Mouse (Mus musculus): ENCODE results near the gene Hist1h2bh. TPM values are rescaled to one million over a fixed set of nuclear protein-coding genes. Genes with fewer than 3 reads are reported as not detected.

The Hist1h2bh gene
- polyA plus RNA-seq, 1 experiment from 2014 or later = 0.94 TPM

DNA sequence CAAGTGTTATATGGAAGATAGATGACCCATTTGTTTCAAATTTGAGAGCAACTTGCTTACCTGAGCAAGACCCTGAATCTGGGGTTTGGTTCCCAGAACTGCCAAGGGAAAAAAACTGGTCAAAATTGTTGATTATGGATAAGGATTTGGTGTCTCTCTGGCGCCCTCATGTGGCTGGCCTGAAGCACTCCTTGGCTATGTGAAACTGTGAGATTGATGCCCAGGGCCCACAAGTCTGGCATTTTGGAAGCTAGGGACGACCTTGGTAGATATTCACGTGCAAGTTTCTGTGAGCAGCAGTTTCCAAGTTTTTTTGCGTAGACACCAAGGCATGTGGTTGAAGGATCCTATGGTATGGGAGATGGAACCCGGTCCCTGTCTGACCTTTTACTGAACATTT is 18.5 kb downstream of the Hist1h2bh start:
- H3K27me3 ChIP-seq (replicated peaks; ENCODE audit: control insufficient read depth, insufficient read depth, low read length) = no peaks in the 10 kb centered on the region
- H3K4me1 ChIP-seq (ENCODE audit: control insufficient read depth, insufficient read depth, low read length) = 0 out of 2 replicates have a peak, but pooled peaks cover 5% of the 10 kb centered on the region
- H3K4me3 ChIP-seq (ENCODE audit: low read length) = no peak overlapping the region
- no peak overlapping the region for H3K4me2 ChIP-seq (ENCODE audit: low read depth, low read length)
- H3K9ac ChIP-seq (ENCODE audit: low read depth, low read length) = no peak overlapping the region
- 12% methylated on average over 5 of the region's 5 CpGs for WGBS
- H3K27ac ChIP-seq (ENCODE audit: low read length) = no peak overlapping the region
- peak; percentile 13; the same call in 1 of the 2 replicates for ATAC-seq
- H3K36me3 ChIP-seq (ENCODE audit: control insufficient read depth, insufficient read depth, low read length) = no peaks in the 10 kb centered on the region
- H3K9me3 ChIP-seq (ENCODE audit: control insufficient read depth, low read length) = no peaks in the 10 kb centered on the region

DNA sequence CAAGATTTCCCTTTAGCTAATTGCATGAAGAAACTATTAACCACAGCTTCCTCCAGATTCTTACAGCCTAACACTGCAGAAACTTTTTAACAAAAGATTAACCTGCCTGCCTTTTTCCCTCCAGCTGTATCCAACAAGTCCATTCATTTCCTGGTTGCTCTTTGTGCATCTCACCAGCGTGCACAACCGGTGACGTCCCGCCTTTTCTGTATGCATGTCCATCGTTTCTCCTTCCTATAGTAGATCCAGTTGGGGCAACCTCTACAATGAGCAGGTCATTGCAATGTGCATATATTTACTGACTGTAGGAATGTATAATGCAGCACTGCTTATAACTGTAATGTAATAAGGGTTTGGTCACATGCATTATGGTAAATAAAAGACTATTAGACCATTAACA is 19.2 kb downstream of the Hist1h2bh start:
- H3K4me3 ChIP-seq (ENCODE audit: low read length) = no peak overlapping the region
- no peak overlapping the region for H3K4me2 ChIP-seq (ENCODE audit: low read depth, low read length)
- no peaks in the 10 kb centered on the region for H3K27me3 ChIP-seq (replicated peaks; ENCODE audit: control insufficient read depth, insufficient read depth, low read length)
- no peak overlapping the region for H3K27ac ChIP-seq (ENCODE audit: low read length)
- 0 out of 2 replicates have a peak, but pooled peaks cover 3% of the 10 kb centered on the region for H3K4me1 ChIP-seq (ENCODE audit: control insufficient read depth, insufficient read depth, low read length)
- WGBS = 42% methylated on average over 5 of the region's 5 CpGs
- no peaks in the 10 kb centered on the region for H3K36me3 ChIP-seq (ENCODE audit: control insufficient read depth, insufficient read depth, low read length)
- no peak overlapping the region for H3K9ac ChIP-seq (ENCODE audit: low read depth, low read length)
- no peaks in the 10 kb centered on the region for H3K9me3 ChIP-seq (ENCODE audit: control insufficient read depth, low read length)
- ATAC-seq = no peak

DNA sequence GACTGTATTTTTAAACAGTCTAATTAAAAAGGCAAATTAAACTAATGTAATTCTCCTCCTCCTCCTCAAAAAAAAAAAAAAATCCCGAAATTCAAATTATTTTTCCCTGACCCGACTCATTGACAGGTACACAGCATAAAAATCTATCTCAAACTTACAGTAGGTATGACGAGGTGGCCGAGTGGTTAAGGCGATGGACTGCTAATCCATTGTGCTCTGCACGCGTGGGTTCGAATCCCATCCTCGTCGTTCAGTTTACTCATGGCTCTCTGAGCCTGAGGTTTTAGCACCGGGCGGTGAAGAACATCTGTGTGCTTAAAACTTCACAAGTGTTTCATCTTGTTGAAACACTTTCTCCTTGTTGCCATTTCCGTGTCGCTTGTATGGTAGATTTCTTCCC is 21.5 kb downstream of the Hist1h2bh start:
- H3K36me3 ChIP-seq (ENCODE audit: control insufficient read depth, insufficient read depth, low read length) = no peaks in the 10 kb centered on the region
- H3K4me3 ChIP-seq (ENCODE audit: low read length) = no peak overlapping the region
- 2% methylated on average over 14 of the region's 14 CpGs for WGBS
- H3K4me2 ChIP-seq (ENCODE audit: low read depth, low read length) = peak overlapping the region; percentile 35; the same call in 1 of the 2 replicates
- H3K4me1 ChIP-seq (ENCODE audit: control insufficient read depth, insufficient read depth, low read length) = 0 out of 2 replicates have a peak, but pooled peaks cover 3% of the 10 kb centered on the region
- H3K27ac ChIP-seq (ENCODE audit: low read length) = no peak overlapping the region
- no peak overlapping the region for H3K9ac ChIP-seq (ENCODE audit: low read depth, low read length)
- no peak for ATAC-seq
- no peaks in the 10 kb centered on the region for H3K27me3 ChIP-seq (replicated peaks; ENCODE audit: control insufficient read depth, insufficient read depth, low read length)
- no peaks in the 10 kb centered on the region for H3K9me3 ChIP-seq (ENCODE audit: control insufficient read depth, low read length)

DNA sequence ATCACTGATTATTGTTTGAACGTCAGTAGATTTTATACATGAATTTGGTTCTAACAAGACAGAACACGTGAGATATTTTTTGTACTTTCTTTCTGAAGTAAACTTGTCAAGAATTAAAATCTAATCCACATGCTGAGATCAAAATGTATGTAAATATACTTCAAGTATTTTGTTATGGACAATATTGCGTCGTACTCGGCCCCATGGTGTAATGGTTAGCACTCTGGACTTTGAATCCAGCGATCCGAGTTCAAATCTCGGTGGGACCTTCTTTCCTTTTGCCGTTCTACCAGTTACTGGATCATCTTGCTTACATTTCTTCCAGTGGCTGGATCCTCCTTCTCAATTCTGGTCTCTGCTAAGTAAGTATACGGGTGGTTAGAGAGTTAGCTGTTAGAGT is 23.8 kb downstream of the Hist1h2bh start:
- WGBS = under 1% methylated on average over 10 of the region's 10 CpGs
- peak overlapping the region; percentile 64 for H3K4me2 ChIP-seq (ENCODE audit: low read depth, low read length)
- H3K27me3 ChIP-seq (replicated peaks; ENCODE audit: control insufficient read depth, insufficient read depth, low read length) = no peaks in the 10 kb centered on the region
- no peaks in the 10 kb centered on the region for H3K36me3 ChIP-seq (ENCODE audit: control insufficient read depth, insufficient read depth, low read length)
- H3K4me3 ChIP-seq (ENCODE audit: low read length) = peak overlapping the region; percentile 49
- 0 out of 2 replicates have a peak, but pooled peaks cover 5% of the 10 kb centered on the region for H3K4me1 ChIP-seq (ENCODE audit: control insufficient read depth, insufficient read depth, low read length)
- peak; percentile 34 for ATAC-seq
- peak overlapping the region; percentile 65 for H3K27ac ChIP-seq (ENCODE audit: low read length)
- H3K9ac ChIP-seq (ENCODE audit: low read depth, low read length) = no peak overlapping the region
- H3K9me3 ChIP-seq (ENCODE audit: control insufficient read depth, low read length) = no peaks in the 10 kb centered on the region

DNA sequence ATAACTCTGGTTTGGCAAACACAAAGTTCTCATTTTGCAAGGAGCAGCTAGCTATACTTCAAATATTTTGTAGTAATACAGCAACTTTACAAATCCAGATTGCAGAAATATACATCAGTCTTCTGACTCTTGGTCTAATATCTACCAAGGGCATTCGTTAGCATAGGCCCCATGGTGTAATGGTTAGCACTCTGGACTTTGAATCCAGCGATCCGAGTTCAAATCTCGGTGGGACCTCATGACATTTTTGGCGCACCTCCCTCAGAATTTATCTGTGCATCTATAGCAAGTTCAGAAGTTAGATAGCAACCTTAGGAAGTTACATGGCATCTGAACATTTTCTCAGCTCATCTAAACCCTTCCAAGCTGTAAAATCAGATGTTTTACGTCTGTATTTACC is 24.3 kb downstream of the Hist1h2bh start:
- Histone ChIP-seq H3K36me3 (ENCODE audit: control insufficient read depth, insufficient read depth, low read length) (no peaks in the 10 kb centered on the region), H3K9ac (ENCODE audit: low read depth, low read length) (no peak overlapping the region), H3K27me3 (replicated peaks; ENCODE audit: control insufficient read depth, insufficient read depth, low read length) (no peaks in the 10 kb centered on the region), H3K9me3 (ENCODE audit: control insufficient read depth, low read length) (no peaks in the 10 kb centered on the region), H3K27ac (ENCODE audit: low read length) (peak overlapping the region; percentile 65), H3K4me3 (ENCODE audit: low read length) (peak overlapping the region; percentile 49), H3K4me2 (ENCODE audit: low read depth, low read length) (peak overlapping the region; percentile 64), H3K4me1 (ENCODE audit: control insufficient read depth, insufficient read depth, low read length) (0 out of 2 replicates have a peak, but pooled peaks cover 5% of the 10 kb centered on the region)
- WGBS = under 1% methylated on average over 6 of the region's 6 CpGs
- ATAC-seq = peak; percentile 45

- Histone ChIP-seq H3K4me1 (ENCODE audit: control insufficient read depth, insufficient read depth, low read length) (0 out of 2 replicates have a peak, but pooled peaks cover 5% of the 10 kb centered on the region), H3K27me3 (replicated peaks; ENCODE audit: control insufficient read depth, insufficient read depth, low read length) (no peaks in the 10 kb centered on the region), H3K4me3 (ENCODE audit: low read length) (peak overlapping the region; percentile 50), H3K27ac (ENCODE audit: low read length) (no peak overlapping the region), H3K9me3 (ENCODE audit: control insufficient read depth, low read length) (no peaks in the 10 kb centered on the region), H3K4me2 (ENCODE audit: low read depth, low read length) (peak overlapping the region; percentile 50), H3K36me3 (ENCODE audit: control insufficient read depth, insufficient read depth, low read length) (no peaks in the 10 kb centered on the region), H3K9ac (ENCODE audit: low read depth, low read length) (no peak overlapping the region)
- ATAC-seq = no peak
- under 1% methylated on average over 6 of the region's 6 CpGs for WGBS
Measured at GRCm38 (mm10) chr13:23518295-23518603, 24.9 kb downstream of the Hist1h2bh start.

DNA sequence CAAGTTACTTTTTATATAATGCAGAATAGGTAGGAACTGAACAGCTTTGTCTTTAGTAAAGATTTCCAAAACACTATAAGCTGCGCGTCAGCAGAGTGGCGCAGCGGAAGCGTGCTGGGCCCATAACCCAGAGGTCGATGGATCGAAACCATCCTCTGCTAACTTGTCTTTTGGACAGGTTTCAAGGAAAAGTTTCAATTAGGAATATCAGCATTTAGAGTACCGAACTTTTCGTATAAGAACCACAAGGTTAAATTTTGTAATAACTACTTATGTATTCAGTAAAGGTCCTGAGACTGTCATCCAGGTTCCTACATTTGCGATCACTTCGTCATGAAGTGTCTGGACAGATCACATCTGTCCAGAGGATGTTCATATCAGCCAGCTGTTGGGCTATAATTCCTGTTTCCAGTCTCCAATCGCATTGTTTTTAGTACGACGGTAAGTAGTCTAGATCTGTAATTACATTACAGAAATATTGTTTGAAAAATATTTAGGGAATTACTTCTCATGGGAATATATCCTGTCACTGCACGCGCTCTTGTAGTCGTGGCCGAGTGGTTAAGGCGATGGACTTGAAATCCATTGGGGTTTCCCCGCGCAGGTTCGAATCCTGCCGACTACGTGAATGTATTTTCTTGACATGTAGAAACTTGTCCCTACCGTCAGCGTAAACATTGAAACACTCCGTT is 25.4 kb downstream of the Hist1h2bh start:
- Histone ChIP-seq H3K9me3 (ENCODE audit: control insufficient read depth, low read length) (no peaks in the 10 kb centered on the region), H3K4me1 (ENCODE audit: control insufficient read depth, insufficient read depth, low read length) (0 out of 2 replicates have a peak, but pooled peaks cover 5% of the 10 kb centered on the region), H3K4me2 (ENCODE audit: low read depth, low read length) (peak overlapping the region; percentile 71), H3K27ac (ENCODE audit: low read length) (0 out of 2 replicates have a peak overlapping the region, but pooled peaks have one; percentile 35), H3K4me3 (ENCODE audit: low read length) (peak overlapping the region; percentile 50), H3K36me3 (ENCODE audit: control insufficient read depth, insufficient read depth, low read length) (no peaks in the 10 kb centered on the region), H3K27me3 (replicated peaks; ENCODE audit: control insufficient read depth, insufficient read depth, low read length) (no peaks in the 10 kb centered on the region), H3K9ac (ENCODE audit: low read depth, low read length) (peak overlapping the region; percentile 58; the same call in 1 of the 2 replicates)
- ATAC-seq = peak; percentile 91
- under 1% methylated on average over 27 of the region's 27 CpGs for WGBS

- ATAC-seq = peak; percentile 76
- Histone ChIP-seq H3K36me3 (ENCODE audit: control insufficient read depth, insufficient read depth, low read length) (no peaks in the 10 kb centered on the region), H3K4me2 (ENCODE audit: low read depth, low read length) (peak overlapping the region; percentile 60), H3K27me3 (replicated peaks; ENCODE audit: control insufficient read depth, insufficient read depth, low read length) (no peaks in the 10 kb centered on the region), H3K4me3 (ENCODE audit: low read length) (peak overlapping the region; percentile 50), H3K27ac (ENCODE audit: low read length) (0 out of 2 replicates have a peak overlapping the region, but pooled peaks have one; percentile 74), H3K9me3 (ENCODE audit: control insufficient read depth, low read length) (no peaks in the 10 kb centered on the region), H3K4me1 (ENCODE audit: control insufficient read depth, insufficient read depth, low read length) (0 out of 2 replicates have a peak, but pooled peaks cover 4% of the 10 kb centered on the region), H3K9ac (ENCODE audit: low read depth, low read length) (0 out of 2 replicates have a peak overlapping the region, but pooled peaks have one; percentile 58)
- under 1% methylated on average over 19 of the region's 19 CpGs for WGBS
Measured at GRCm38 (mm10) chr13:23516822-23517602, 26.2 kb downstream of the Hist1h2bh start.

- Histone ChIP-seq H3K36me3 (ENCODE audit: control insufficient read depth, insufficient read depth, low read length) (no peaks in the 10 kb centered on the region), H3K9ac (ENCODE audit: low read depth, low read length) (no peak overlapping the region), H3K4me2 (ENCODE audit: low read depth, low read length) (peak overlapping the region; percentile 53), H3K27ac (ENCODE audit: low read length) (no peak overlapping the region), H3K9me3 (ENCODE audit: control insufficient read depth, low read length) (no peaks in the 10 kb centered on the region), H3K27me3 (replicated peaks; ENCODE audit: control insufficient read depth, insufficient read depth, low read length) (no peaks in the 10 kb centered on the region), H3K4me3 (ENCODE audit: low read length) (peak overlapping the region; percentile 32), H3K4me1 (ENCODE audit: control insufficient read depth, insufficient read depth, low read length) (0 out of 2 replicates have a peak, but pooled peaks cover 3% of the 10 kb centered on the region)
- WGBS = 52% methylated on average over 15 of the region's 15 CpGs
- ATAC-seq = no peak
Measured at GRCm38 (mm10) chr13:23515826-23516620, 27.2 kb downstream of the Hist1h2bh start.

Measured in intestine, embryonic 16.5 days (tissue).